Mouse (Mus musculus): Measurements from ENCODE around the gene Acoxl. TPM values are rescaled to one million over a fixed set of nuclear protein-coding genes. Genes with fewer than 3 reads are reported as not detected.

Gene Acoxl
- polyA plus RNA-seq, 1 experiment from 2014 or later = not detected

GRCm38 (mm10) chr2:128086301-128086886 is 247.7 kb downstream of the Acoxl start:
- Histone ChIP-seq H3K36me3 (replicated peaks; ENCODE audit: control insufficient read depth, insufficient read depth) (no peaks in the 10 kb centered on the region), H3K9ac (no peak overlapping the region), H3K27me3 (ENCODE audit: control insufficient read depth, insufficient read depth, low read length) (no peaks in the 10 kb centered on the region), H3K4me2 (replicated peaks) (no peak overlapping the region), H3K27ac (no peak overlapping the region), H3K9me3 (ENCODE audit: control insufficient read depth, low read length) (no peaks in the 10 kb centered on the region), H3K4me3 (replicated peaks; ENCODE audit: low read length) (no peak overlapping the region), H3K4me1 (replicated peaks; ENCODE audit: control insufficient read depth, insufficient read depth, low read length) (no peaks in the 10 kb centered on the region)
- 64% methylated on average over 14 of the region's 14 CpGs for WGBS
- DNase-seq (ENCODE audit: low spot score) (no peak), ATAC-seq (ENCODE audit: low FRiP score) (no peak)

GRCm38 (mm10) chr2:128086996-128087526 is 248.4 kb downstream of the Acoxl start:
- Histone ChIP-seq H3K36me3 (replicated peaks; ENCODE audit: control insufficient read depth, insufficient read depth) (no peaks in the 10 kb centered on the region), H3K4me2 (replicated peaks) (no peak overlapping the region), H3K27me3 (ENCODE audit: control insufficient read depth, insufficient read depth, low read length) (no peaks in the 10 kb centered on the region), H3K4me3 (replicated peaks; ENCODE audit: low read length) (no peak overlapping the region), H3K4me1 (replicated peaks; ENCODE audit: control insufficient read depth, insufficient read depth, low read length) (no peaks in the 10 kb centered on the region), H3K9me3 (ENCODE audit: control insufficient read depth, low read length) (no peaks in the 10 kb centered on the region), H3K27ac (no peak overlapping the region), H3K9ac (no peak overlapping the region)
- ATAC-seq (ENCODE audit: low FRiP score) (no peak), DNase-seq (ENCODE audit: low spot score) (no peak)
- 85% methylated on average over 7 of the region's 7 CpGs for WGBS

GRCm38 (mm10) chr2:128087798-128088545 is 249.3 kb downstream of the Acoxl start:
- Histone ChIP-seq H3K36me3 (replicated peaks; ENCODE audit: control insufficient read depth, insufficient read depth) (no peaks in the 10 kb centered on the region), H3K4me2 (replicated peaks) (no peak overlapping the region), H3K27ac (no peak overlapping the region), H3K27me3 (ENCODE audit: control insufficient read depth, insufficient read depth, low read length) (no peaks in the 10 kb centered on the region), H3K4me1 (replicated peaks; ENCODE audit: control insufficient read depth, insufficient read depth, low read length) (no peaks in the 10 kb centered on the region), H3K9ac (no peak overlapping the region), H3K4me3 (replicated peaks; ENCODE audit: low read length) (no peak overlapping the region), H3K9me3 (ENCODE audit: control insufficient read depth, low read length) (no peaks in the 10 kb centered on the region)
- DNase-seq (ENCODE audit: low spot score) (no peak), ATAC-seq (ENCODE audit: low FRiP score) (no peak)
- 88% methylated on average over 8 of the region's 8 CpGs for WGBS

DNA sequence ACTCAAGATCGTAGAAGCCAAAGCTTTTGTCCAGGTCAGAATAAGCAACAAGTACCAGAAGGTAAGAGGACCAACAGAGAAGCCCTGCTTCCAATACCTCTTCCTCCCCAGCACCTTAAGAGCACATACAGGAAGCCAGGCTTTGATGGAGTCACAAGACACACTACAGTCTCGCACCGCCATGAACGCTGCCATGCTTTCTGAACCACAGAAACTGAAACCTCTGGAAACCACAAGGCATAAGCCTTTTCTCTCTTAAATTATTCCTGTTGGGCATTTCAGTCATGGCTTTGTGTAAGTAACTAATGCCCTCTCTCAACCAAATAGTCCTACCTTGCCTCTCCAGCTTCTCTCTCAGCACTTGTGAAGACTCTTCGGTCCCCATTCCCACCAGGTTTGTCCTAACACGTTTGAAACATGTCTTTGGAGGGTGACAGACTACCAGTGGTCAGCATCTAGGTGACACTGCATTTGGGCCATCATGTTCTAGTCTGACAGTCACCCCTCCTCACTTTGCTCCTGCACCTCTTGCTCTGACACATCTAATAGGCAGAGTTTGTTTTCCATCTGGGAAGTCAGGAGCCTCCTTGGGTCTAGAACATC is 251.7 kb downstream of the Acoxl start:
- 94% methylated on average over 6 of the region's 6 CpGs for WGBS

DNA sequence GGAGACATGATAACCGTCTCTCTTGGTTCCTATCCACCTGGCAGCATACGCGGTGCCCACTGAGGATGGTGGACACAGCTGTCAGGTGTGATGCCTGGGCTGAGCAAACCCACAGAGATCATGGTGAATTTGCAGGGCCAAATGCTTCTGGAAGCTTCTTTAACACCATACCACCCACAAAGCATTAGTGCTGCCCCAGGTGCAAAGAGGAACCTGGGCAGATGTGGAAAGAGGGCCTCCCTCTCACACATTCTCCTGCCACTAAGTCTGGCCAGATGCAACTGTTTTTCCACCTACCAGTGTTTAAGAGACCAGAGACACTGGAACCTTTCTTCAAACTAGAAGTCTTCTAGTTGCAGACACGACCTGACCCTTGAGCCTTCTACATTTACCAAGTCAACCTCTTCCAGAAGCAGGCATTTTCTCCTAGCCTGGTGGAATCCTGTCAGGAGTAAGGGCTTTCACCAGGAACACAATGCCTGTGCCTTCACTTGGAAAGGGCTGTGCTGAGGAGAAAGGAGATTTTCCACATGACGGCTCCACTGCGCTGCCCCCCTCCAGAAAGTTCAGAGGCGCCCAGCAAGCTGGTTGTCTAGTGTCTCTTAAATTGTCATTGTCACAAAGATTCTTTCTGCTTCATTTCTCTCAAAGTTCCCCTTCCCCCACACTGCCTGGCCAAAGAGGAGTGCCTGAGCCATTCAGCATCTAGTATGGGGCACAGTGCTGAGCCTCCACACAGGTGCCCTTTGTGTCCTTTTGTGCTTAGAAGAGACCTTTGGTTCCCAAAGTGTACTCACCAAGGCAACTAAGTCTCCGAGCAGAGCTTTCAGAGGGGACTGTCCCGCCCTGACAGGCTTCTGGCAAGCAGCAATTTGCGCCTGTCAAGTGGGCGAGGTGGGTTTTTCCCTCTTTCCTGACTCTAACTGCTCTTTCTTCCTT is 253.0 kb downstream of the Acoxl start:
- no peak for DNase-seq (ENCODE audit: low spot score)
- H3K4me2 ChIP-seq (replicated peaks) = no peak overlapping the region
- no peaks in the 10 kb centered on the region for H3K27me3 ChIP-seq (ENCODE audit: control insufficient read depth, insufficient read depth, low read length)
- no peaks in the 10 kb centered on the region for H3K9me3 ChIP-seq (ENCODE audit: control insufficient read depth, low read length)
- ATAC-seq (ENCODE audit: low FRiP score) = no peak; the same call in 1 of the 2 replicates
- H3K4me3 ChIP-seq (replicated peaks; ENCODE audit: low read length) = no peak overlapping the region
- H3K36me3 ChIP-seq (replicated peaks; ENCODE audit: control insufficient read depth, insufficient read depth) = no peaks in the 10 kb centered on the region
- WGBS = 40% methylated on average over 11 of the region's 11 CpGs
- H3K4me1 ChIP-seq (replicated peaks; ENCODE audit: control insufficient read depth, insufficient read depth, low read length) = no peaks in the 10 kb centered on the region
- no peak overlapping the region for H3K27ac ChIP-seq
- no peak overlapping the region for H3K9ac ChIP-seq

More for the DNA sequence above, 251.7 kb downstream of the Acoxl start:
- Histone ChIP-seq H3K27me3 (ENCODE audit: control insufficient read depth, insufficient read depth, low read length) (no peaks in the 10 kb centered on the region), H3K27ac (no peak overlapping the region), H3K9me3 (ENCODE audit: control insufficient read depth, low read length) (no peaks in the 10 kb centered on the region), H3K4me1 (replicated peaks; ENCODE audit: control insufficient read depth, insufficient read depth, low read length) (no peaks in the 10 kb centered on the region), H3K4me3 (replicated peaks; ENCODE audit: low read length) (no peak overlapping the region), H3K9ac (no peak overlapping the region), H3K4me2 (replicated peaks) (no peak overlapping the region), H3K36me3 (replicated peaks; ENCODE audit: control insufficient read depth, insufficient read depth) (no peaks in the 10 kb centered on the region)
- ATAC-seq (ENCODE audit: low FRiP score) = no peak
- no peak for DNase-seq (ENCODE audit: low spot score)

DNA sequence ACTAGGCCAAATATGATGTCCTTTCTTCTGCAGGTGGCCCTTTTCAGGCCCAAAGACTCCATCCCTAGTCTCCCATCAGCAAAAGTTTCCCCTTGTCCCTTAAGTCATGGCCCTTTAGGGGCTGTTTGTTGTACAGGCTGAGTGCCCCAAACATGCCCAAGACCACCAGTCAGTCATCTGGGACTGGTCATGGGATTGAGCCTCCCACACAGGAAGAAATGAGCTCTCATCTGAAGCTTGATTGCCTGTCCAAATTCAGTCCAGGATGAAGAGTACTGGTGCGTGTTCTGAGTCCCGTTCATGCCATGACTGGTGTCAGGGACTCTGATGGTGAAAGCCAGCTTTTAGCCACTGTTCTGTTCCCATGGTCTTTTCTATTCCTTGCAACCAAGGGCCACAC is 253.8 kb downstream of the Acoxl start:
- Histone ChIP-seq H3K36me3 (replicated peaks; ENCODE audit: control insufficient read depth, insufficient read depth) (no peaks in the 10 kb centered on the region), H3K9me3 (ENCODE audit: control insufficient read depth, low read length) (no peaks in the 10 kb centered on the region), H3K27ac (no peak overlapping the region), H3K4me1 (replicated peaks; ENCODE audit: control insufficient read depth, insufficient read depth, low read length) (no peaks in the 10 kb centered on the region), H3K4me3 (replicated peaks; ENCODE audit: low read length) (no peak overlapping the region), H3K27me3 (ENCODE audit: control insufficient read depth, insufficient read depth, low read length) (no peaks in the 10 kb centered on the region), H3K4me2 (replicated peaks) (no peak overlapping the region), H3K9ac (no peak overlapping the region)
- ATAC-seq (ENCODE audit: low FRiP score) (no peak), DNase-seq (ENCODE audit: low spot score) (no peak)
- WGBS = 48% methylated on average over 2 of the region's 2 CpGs

- H3K4me1 ChIP-seq (replicated peaks; ENCODE audit: control insufficient read depth, insufficient read depth, low read length) = no peaks in the 10 kb centered on the region
- H3K36me3 ChIP-seq (replicated peaks; ENCODE audit: control insufficient read depth, insufficient read depth) = no peaks in the 10 kb centered on the region
- no peak for ATAC-seq (ENCODE audit: low FRiP score)
- 79% methylated on average over 5 of the region's 5 CpGs for WGBS
- no peak overlapping the region for H3K4me2 ChIP-seq (replicated peaks)
- no peak overlapping the region for H3K27ac ChIP-seq
- H3K4me3 ChIP-seq (replicated peaks; ENCODE audit: low read length) = no peak overlapping the region
- no peaks in the 10 kb centered on the region for H3K9me3 ChIP-seq (ENCODE audit: control insufficient read depth, low read length)
- DNase-seq (ENCODE audit: low spot score) = no peak
- H3K27me3 ChIP-seq (ENCODE audit: control insufficient read depth, insufficient read depth, low read length) = no peaks in the 10 kb centered on the region
- H3K9ac ChIP-seq = no peak overlapping the region
Observed at GRCm38 (mm10) chr2:128094196-128094595, 255.5 kb downstream of the Acoxl start.

DNA sequence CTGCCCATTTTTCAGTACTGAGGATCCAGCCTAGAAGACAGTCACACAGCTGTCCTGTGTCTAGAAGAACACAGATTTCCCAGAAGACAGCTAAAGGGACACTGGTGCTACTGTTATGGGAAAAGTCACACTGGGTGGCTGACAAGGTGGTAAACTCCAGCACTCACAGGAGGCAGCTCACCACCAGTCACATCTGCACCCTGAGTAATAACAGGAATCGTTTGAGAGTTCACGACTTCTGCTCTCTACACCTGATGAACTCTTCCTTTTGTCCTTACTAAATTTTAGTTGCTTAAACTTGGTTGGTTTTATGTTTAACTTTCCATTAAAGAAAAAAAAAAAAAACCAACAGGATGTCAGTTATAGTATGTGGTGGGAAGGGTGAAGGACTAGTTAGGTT is 255.9 kb downstream of the Acoxl start:
- H3K9ac ChIP-seq = no peak overlapping the region
- 79% methylated on average over 2 of the region's 2 CpGs for WGBS
- H3K27me3 ChIP-seq (ENCODE audit: control insufficient read depth, insufficient read depth, low read length) = no peaks in the 10 kb centered on the region
- H3K36me3 ChIP-seq (replicated peaks; ENCODE audit: control insufficient read depth, insufficient read depth) = no peaks in the 10 kb centered on the region
- H3K4me1 ChIP-seq (replicated peaks; ENCODE audit: control insufficient read depth, insufficient read depth, low read length) = no peaks in the 10 kb centered on the region
- no peak overlapping the region for H3K4me3 ChIP-seq (replicated peaks; ENCODE audit: low read length)
- H3K9me3 ChIP-seq (ENCODE audit: control insufficient read depth, low read length) = no peaks in the 10 kb centered on the region
- ATAC-seq (ENCODE audit: low FRiP score) (no peak), DNase-seq (ENCODE audit: low spot score) (no peak)
- no peak overlapping the region for H3K4me2 ChIP-seq (replicated peaks)
- no peak overlapping the region for H3K27ac ChIP-seq

DNA sequence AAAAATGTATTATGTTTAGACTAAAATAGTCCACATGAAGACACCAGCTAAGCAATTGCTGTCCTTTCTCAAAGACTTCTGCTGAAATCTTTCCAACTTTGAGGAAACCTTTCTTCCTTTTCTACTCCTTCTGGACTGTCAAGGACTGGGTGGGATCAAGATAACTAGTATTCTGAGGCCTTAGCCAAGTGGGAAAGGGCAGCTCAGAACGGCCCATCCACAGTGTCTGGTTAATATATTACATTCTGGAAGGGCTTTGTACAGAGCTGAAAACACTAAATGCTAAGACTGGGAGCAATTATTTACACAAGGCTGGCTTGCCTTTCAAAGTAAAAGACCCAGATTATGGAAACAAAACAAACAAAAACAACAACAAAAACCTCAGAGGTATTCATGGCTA is 256.6 kb downstream of the Acoxl start:
- ATAC-seq (ENCODE audit: low FRiP score) (no peak), DNase-seq (ENCODE audit: low spot score) (no peak)
- H3K9me3 ChIP-seq (ENCODE audit: control insufficient read depth, low read length) = no peaks in the 10 kb centered on the region
- no peak overlapping the region for H3K27ac ChIP-seq
- 22% methylated on average over 1 of the region's 1 CpGs for WGBS
- no peak overlapping the region for H3K9ac ChIP-seq
- no peak overlapping the region for H3K4me3 ChIP-seq (replicated peaks; ENCODE audit: low read length)
- no peaks in the 10 kb centered on the region for H3K4me1 ChIP-seq (replicated peaks; ENCODE audit: control insufficient read depth, insufficient read depth, low read length)
- H3K36me3 ChIP-seq (replicated peaks; ENCODE audit: control insufficient read depth, insufficient read depth) = no peaks in the 10 kb centered on the region
- no peaks in the 10 kb centered on the region for H3K27me3 ChIP-seq (ENCODE audit: control insufficient read depth, insufficient read depth, low read length)
- H3K4me2 ChIP-seq (replicated peaks) = no peak overlapping the region

Data from hindbrain, embryonic 14.5 days (tissue).